Mouse (Mus musculus): ENCODE results near the gene Tm6sf1. TPM values are rescaled to one million over a fixed set of nuclear protein-coding genes. Genes with fewer than 3 reads are reported as not detected.

Tm6sf1 gene
- polyA plus RNA-seq, 1 experiment = 2.0 TPM

DNA sequence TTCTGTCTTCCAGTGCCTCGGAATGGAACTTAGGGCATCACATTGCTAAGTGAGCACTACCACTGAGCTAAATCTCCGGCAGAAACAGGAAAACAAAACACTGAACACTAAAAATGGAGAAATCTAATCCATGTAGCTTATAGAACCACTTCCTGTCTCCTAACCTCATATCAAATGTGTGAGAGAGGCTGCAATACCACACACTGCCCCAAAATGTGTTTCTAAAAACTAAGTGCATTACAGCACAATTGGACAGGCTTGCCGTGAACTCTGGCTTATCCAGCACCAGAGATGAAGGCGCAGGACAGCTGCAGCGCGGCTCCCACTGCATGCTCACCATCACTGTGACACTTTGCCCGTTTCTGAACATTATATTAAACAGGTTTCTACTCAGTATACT lies 70.2 kb downstream of the Tm6sf1 start:
- Histone ChIP-seq H3K4me3 (ENCODE audit: insufficient read depth, low read length) (no peak overlapping the region), H3K4me1 (ENCODE audit: control insufficient read depth, insufficient read depth, low read length) (peaks cover 3% of the 10 kb centered on the region; the same call in 1 of the 2 replicates), H3K27ac (ENCODE audit: insufficient read depth, low read length) (no peak overlapping the region)
- TF ChIP-seq POLR2A (IDR thresholded peaks at IDR 0.05; ENCODE audit: low read depth, low read length) (no peak), CTCF (IDR thresholded peaks at IDR 0.05; ENCODE audit: borderline replicate concordance, insufficient read depth, low read length) (no peak)

DNA sequence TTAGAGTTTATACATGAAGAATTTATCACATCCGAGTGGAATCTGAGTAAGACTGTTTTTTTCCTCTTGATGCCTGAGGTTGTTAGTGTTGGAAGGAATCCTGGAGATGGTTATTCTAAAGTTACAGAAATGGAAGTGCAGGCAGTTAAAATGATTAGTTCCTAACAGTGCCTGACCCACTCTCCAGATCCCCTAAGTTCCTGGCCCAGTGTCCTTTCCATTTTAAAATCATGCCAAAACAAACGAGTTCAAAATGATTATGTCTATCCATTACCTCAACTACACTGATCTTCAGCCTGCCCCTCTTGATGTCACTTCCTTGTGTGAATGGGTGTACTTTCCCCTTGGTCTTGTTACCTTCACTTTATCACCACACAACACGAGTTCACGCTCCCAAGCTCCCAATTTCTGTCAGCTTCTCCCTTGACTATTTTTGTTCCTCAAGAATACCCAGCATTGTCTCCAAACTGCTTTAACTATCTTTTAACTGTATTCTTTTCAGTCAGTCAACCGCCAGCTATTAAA lies 73.8 kb downstream of the Tm6sf1 start:
- Histone ChIP-seq H3K4me3 (ENCODE audit: insufficient read depth, low read length) (peak overlapping the region; percentile 59), H3K4me1 (ENCODE audit: control insufficient read depth, insufficient read depth, low read length) (peaks cover 3% of the 10 kb centered on the region; the same call in 1 of the 2 replicates), H3K27ac (ENCODE audit: insufficient read depth, low read length) (no peak overlapping the region)
- TF ChIP-seq POLR2A (IDR thresholded peaks at IDR 0.05; ENCODE audit: low read depth, low read length) (no peak), CTCF (IDR thresholded peaks at IDR 0.05; ENCODE audit: borderline replicate concordance, insufficient read depth, low read length) (no peak)

DNA sequence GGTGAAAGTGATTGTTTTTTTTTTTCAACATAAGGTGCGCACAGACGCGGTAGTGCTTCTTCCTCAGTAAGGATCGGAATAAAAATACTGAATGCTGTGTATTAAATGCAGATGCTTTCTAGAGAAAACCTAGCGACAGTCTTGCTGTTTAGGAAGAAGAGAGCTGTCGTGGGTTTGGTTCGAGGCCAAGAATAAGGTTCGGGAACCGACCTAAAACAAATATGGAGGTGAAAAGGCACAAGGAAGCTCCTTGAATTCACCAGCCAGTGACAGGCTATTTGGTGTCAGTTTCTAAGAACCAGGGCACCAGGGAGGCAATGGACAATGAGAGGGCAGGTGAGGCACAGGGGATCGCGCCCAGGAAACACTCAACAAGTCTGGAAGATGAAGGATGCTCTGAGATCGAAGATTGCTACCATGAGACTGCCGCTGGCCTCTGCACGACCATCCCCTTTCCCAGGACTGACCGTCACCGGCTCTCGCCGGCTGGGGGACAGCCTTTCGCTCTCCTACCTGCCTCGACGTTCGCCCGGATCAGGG lies 74.3 kb downstream of the Tm6sf1 start:
- TF ChIP-seq POLR2A (IDR thresholded peaks at IDR 0.05; ENCODE audit: low read depth, low read length) (no peak), CTCF (IDR thresholded peaks at IDR 0.05; ENCODE audit: borderline replicate concordance, insufficient read depth, low read length) (no peak)
- H3K27ac ChIP-seq (ENCODE audit: insufficient read depth, low read length) = no peak overlapping the region
- peak overlapping the region; percentile 59 for H3K4me3 ChIP-seq (ENCODE audit: insufficient read depth, low read length)
- H3K4me1 ChIP-seq (ENCODE audit: control insufficient read depth, insufficient read depth, low read length) = peaks cover 3% of the 10 kb centered on the region; the same call in 1 of the 2 replicates

DNA sequence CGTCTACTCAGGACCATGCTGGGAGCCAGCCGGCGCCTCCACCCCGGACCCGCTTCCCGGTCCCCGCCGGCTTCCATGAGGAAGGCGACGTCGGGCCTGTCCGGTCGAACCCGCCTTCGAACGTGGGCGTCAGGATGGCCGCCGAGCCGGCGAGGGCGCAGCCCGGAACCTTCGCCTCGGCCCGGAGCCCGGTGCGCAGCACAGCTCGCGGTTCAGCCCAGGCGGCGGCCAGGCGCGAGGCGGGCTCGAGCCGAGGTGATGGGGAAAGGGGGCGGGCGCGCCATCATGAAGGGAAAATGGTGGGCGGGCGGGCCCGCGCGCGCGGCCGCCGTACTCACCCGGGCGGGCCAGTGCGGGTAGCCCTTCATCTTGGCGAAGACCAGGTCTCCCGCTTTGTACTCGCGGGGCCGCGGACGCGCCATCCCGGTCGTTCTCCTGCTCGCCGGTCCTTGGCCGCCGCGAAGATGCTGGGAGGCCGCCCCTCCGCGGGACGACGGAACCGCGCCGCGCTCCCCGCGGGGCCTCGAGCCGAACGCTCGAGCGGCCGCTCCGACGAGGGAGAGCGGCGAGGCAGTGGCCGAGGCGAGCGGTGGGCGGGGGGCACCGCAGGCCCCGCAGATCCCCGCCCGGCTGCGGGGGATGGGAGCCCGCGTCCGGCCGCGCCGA lies 74.9 kb downstream of the Tm6sf1 start:
- Histone ChIP-seq H3K4me3 (ENCODE audit: insufficient read depth, low read length) (peak overlapping the region; percentile 59), H3K27ac (ENCODE audit: insufficient read depth, low read length) (no peak overlapping the region), H3K4me1 (ENCODE audit: control insufficient read depth, insufficient read depth, low read length) (peaks cover 3% of the 10 kb centered on the region; the same call in 1 of the 2 replicates)
- no peak for TF ChIP-seq POLR2A (IDR thresholded peaks at IDR 0.05; ENCODE audit: low read depth, low read length)
- no peak for TF ChIP-seq CTCF (IDR thresholded peaks at IDR 0.05; ENCODE audit: borderline replicate concordance, insufficient read depth, low read length)

Other genes starting within 250 kb of the Tm6sf1 start
- 3.7 and 10.9 TPM in 2 replicates for gene Homer2, start 151.5 kb upstream of the Tm6sf1 start, polyA plus RNA-seq (2011; ENCODE audit: insufficient read length, low read depth, missing spikeins)
- 34.9 and 37.9 TPM in 2 replicates for gene Ramac, start 96.1 kb upstream of the Tm6sf1 start, polyA plus RNA-seq (2011; ENCODE audit: insufficient read length, low read depth, missing spikeins)
- gene 3110040N11Rik, start 69.5 kb upstream of the Tm6sf1 start, polyA plus RNA-seq (2011; ENCODE audit: insufficient read length, low read depth, missing spikeins) = 29.7 and 31.3 TPM in 2 replicates
- gene Btbd1, start 29.6 kb upstream of the Tm6sf1 start, polyA plus RNA-seq (2011; ENCODE audit: insufficient read length, low read depth, missing spikeins) = 126 and 134 TPM in 2 replicates
- gene Gm10160, start 3.2 kb upstream of the Tm6sf1 start, polyA plus RNA-seq (2011; ENCODE audit: insufficient read length, low read depth, missing spikeins) = not detected in 2 replicates
- gene Hdgfl3, start 75.5 kb downstream of the Tm6sf1 start, polyA plus RNA-seq (2011; ENCODE audit: insufficient read length, low read depth, missing spikeins) = 11.1 and 22.7 TPM in 2 replicates
- gene Bnc1, start 133.3 kb downstream of the Tm6sf1 start, polyA plus RNA-seq (2011; ENCODE audit: insufficient read length, low read depth, missing spikeins) = 0.81 and 1.1 TPM in 2 replicates